Mouse (Mus musculus): ENCODE results near the gene Dolk. TPM values are rescaled to one million over a fixed set of nuclear protein-coding genes. Genes with fewer than 3 reads are reported as not detected.

Gene Dolk
- polyA plus RNA-seq, 1 experiment from 2014 or later: 26.9 TPM

DNA sequence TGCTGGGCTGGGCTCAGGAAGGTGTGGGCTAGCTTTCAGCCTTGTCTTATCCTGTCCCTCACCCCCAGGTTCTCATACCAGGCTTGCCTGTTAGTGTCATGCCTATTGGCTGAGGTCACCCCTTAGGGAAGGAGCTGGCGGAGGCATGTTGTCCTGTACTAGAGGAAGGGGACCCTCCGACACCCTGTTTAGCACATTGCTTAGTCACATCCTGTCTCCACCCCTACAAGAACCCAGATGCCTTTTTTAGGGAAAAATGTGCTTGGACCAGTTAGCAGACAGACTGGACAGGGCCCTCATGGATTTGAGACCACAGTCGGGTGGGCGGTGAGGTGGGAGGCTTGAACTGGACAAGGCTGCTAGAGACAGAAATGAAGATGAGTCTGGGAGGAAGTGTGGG, 27.5 kb downstream of the Dolk start:
- WGBS: 42% methylated on average over 4 of the region's 4 CpGs
- Histone ChIP-seq H3K9me3 (replicated peaks) (no peaks in the 10 kb centered on the region), H3K4me2 (no peak overlapping the region; the same call in 1 of the 2 replicates), H3K4me1 (replicated peaks) (peaks cover 55% of the 10 kb centered on the region), H3K4me3 (no peak overlapping the region), H3K27ac (peak overlapping the region; percentile 61), H3K27me3 (no peaks in the 10 kb centered on the region), H3K9ac (peak overlapping the region; percentile 10; the same call in 1 of the 2 replicates), H3K36me3 (peaks cover 55% of the 10 kb centered on the region)
- ATAC-seq (replicated peaks; ENCODE audit: insufficient number of reproducible peaks, insufficient read depth, low FRiP score, low read depth): peak; percentile 70

DNA sequence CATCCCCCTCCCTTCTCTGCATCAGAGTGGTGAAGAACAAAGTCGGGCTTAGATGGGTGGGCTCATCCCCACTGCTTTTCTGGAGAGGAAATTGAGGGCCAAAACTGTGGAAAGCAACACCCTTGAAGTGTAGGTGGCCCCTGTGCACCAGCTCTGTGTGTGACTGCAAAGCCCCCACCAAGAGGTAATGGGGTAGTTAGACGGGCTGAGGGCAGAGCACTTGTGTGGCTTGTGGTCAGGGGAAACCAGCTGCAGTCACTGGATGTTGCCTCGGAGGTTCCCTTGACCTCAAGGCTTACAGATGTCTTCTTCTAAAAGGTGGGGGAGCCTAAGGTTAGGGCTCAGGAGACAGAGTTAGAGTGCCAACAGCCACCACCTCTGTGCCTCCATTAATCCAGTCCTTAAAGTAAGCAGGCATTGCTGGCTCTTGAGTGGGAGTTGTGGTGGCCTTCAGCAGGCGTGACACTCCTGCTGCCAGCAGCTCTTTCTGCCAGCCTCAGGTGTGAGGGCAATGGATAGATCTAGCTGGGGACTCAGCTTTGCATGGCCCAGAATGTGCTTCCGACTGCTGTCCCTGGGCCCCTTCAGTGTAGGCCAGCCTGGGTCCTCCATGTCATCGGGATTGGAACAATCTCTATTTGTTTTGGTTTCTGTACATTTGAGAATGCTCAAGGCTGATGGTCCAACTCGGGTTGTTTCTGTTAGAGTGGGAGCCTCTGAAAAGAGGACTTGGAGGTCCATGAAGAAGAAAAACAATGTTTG, 28.3 kb downstream of the Dolk start:
- H3K9me3 ChIP-seq (replicated peaks): no peaks in the 10 kb centered on the region
- H3K4me1 ChIP-seq (replicated peaks): peaks cover 50% of the 10 kb centered on the region
- H3K27ac ChIP-seq: peak overlapping the region; percentile 61
- no peak overlapping the region for H3K4me3 ChIP-seq
- no peaks in the 10 kb centered on the region for H3K27me3 ChIP-seq
- no peak overlapping the region; the same call in 1 of the 2 replicates for H3K4me2 ChIP-seq
- ATAC-seq (replicated peaks; ENCODE audit: insufficient number of reproducible peaks, insufficient read depth, low FRiP score, low read depth): no peak
- 75% methylated on average over 7 of the region's 7 CpGs for WGBS
- H3K9ac ChIP-seq: peak overlapping the region; percentile 10; the same call in 1 of the 2 replicates
- peaks cover 51% of the 10 kb centered on the region for H3K36me3 ChIP-seq

DNA sequence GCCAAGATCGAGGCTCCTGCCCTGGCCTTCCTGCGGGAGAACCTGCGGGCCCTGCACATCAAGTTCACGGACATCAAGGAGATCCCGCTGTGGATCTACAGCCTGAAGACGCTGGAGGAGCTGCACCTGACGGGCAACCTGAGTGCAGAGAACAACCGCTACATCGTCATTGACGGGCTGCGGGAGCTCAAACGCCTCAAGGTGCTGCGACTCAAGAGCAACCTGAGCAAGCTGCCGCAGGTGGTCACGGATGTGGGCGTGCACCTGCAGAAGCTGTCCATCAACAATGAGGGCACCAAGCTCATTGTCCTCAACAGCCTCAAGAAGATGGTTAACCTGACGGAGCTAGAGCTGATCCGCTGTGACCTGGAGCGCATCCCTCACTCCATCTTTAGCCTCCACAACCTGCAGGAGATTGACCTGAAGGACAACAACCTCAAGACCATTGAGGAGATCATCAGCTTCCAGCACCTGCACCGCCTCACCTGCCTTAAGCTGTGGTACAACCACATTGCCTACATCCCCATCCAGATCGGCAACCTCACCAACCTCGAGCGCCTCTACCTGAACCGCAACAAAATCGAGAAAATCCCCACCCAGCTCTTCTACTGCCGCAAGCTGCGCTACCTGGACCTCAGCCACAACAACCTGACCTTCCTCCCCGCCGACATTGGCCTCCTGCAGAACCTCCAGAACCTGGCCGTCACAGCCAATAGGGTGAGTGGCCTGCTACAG, 29.4 kb downstream of the Dolk start:
- no peaks in the 10 kb centered on the region for H3K9me3 ChIP-seq (replicated peaks)
- no peak overlapping the region for H3K27ac ChIP-seq
- ATAC-seq (replicated peaks; ENCODE audit: insufficient number of reproducible peaks, insufficient read depth, low FRiP score, low read depth): no peak
- H3K9ac ChIP-seq: no peak overlapping the region
- 91% methylated on average over 30 of the region's 30 CpGs for WGBS
- peaks cover 45% of the 10 kb centered on the region for H3K36me3 ChIP-seq
- H3K4me2 ChIP-seq: no peak overlapping the region
- peaks cover 50% of the 10 kb centered on the region for H3K4me1 ChIP-seq (replicated peaks)
- no peak overlapping the region for H3K4me3 ChIP-seq
- H3K27me3 ChIP-seq: no peaks in the 10 kb centered on the region

DNA sequence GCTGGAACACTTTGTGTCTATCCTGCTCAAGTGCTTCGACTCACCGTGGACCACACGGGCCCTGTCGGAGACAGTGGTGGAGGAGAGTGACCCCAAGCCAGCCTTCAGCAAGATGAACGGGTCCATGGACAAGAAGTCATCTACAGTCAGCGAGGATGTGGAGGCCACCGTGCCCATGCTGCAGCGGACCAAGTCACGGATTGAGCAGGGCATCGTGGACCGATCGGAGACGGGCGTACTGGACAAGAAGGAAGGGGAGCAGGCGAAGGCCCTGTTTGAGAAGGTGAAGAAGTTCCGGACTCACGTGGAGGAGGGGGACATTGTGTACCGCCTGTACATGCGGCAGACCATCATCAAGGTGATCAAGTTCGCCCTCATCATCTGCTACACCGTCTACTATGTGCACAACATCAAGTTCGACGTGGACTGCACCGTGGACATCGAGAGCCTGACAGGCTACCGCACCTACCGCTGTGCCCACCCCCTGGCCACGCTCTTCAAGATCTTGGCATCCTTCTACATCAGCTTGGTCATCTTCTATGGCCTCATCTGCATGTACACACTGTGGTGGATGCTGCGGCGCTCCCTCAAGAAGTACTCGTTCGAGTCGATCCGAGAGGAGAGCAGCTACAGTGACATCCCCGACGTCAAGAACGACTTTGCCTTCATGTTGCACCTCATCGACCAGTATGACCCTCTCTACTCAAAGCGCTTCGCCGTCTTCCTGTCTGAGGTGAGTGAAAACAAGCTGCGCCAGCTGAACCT, 30.3 kb downstream of the Dolk start:
- Histone ChIP-seq H3K36me3 (peaks cover 39% of the 10 kb centered on the region), H3K4me1 (replicated peaks) (peaks cover 58% of the 10 kb centered on the region), H3K9ac (no peak overlapping the region), H3K27me3 (no peaks in the 10 kb centered on the region), H3K27ac (no peak overlapping the region), H3K4me2 (no peak overlapping the region), H3K4me3 (no peak overlapping the region), H3K9me3 (replicated peaks) (no peaks in the 10 kb centered on the region)
- no peak for ATAC-seq (replicated peaks; ENCODE audit: insufficient number of reproducible peaks, insufficient read depth, low FRiP score, low read depth)
- 95% methylated on average over 42 of the region's 42 CpGs for WGBS

DNA sequence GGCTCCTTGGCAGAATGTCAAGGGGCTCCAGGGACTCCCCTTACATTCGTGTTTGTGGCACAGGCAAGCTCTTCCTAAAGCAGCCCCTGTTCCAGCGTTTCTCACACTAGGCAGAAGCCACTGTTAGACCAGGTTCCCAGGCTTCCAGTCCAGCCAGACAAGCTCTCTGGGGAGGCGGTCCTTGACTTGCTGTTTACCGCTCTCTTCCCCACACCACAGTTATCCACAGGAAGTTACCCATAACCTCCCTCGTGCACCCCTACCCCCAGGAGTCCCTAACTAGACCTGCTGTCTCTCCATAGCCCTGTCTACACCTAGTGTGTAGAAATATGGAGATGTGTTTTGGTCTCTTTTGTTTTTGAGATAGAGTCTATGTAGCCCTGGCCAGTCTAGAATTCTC, 32.3 kb downstream of the Dolk start:
- no peak overlapping the region for H3K9ac ChIP-seq
- H3K27ac ChIP-seq: no peak overlapping the region

DNA sequence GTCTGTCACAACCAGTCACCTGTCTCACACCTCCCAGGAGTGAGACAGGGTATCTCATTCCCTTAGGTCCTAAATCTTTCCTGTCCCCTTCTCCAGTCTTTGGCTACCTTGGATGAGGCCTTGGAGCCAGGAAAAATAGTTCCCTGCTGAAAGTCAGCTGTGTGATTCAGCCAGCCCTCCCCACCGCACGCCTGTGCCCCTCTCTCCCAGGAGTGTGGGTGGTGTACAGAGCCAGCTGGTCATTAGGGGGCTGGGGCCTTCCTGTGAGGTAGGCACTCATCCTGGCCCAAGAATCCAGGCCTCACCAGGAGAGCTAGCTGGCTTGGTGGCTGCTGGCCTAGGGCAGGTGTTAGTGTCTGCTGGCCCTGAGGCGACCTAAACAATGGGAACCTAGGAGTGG, 33.6 kb downstream of the Dolk start:
- H3K27me3 ChIP-seq: no peaks in the 10 kb centered on the region
- H3K9me3 ChIP-seq (replicated peaks): no peaks in the 10 kb centered on the region
- H3K36me3 ChIP-seq: peaks cover 49% of the 10 kb centered on the region
- 63% methylated on average over 3 of the region's 3 CpGs for WGBS
- no peak overlapping the region for H3K4me2 ChIP-seq
- H3K4me1 ChIP-seq (replicated peaks): peaks cover 37% of the 10 kb centered on the region
- no peak overlapping the region for H3K27ac ChIP-seq
- no peak for ATAC-seq (replicated peaks; ENCODE audit: insufficient number of reproducible peaks, insufficient read depth, low FRiP score, low read depth)
- H3K4me3 ChIP-seq: no peak overlapping the region
- H3K9ac ChIP-seq: no peak overlapping the region

More for the DNA sequence above, 32.3 kb downstream of the Dolk start:
- H3K36me3 ChIP-seq: peaks cover 48% of the 10 kb centered on the region
- ATAC-seq (replicated peaks; ENCODE audit: insufficient number of reproducible peaks, insufficient read depth, low FRiP score, low read depth): no peak
- no peaks in the 10 kb centered on the region for H3K9me3 ChIP-seq (replicated peaks)
- no peak overlapping the region for H3K4me2 ChIP-seq
- peaks cover 48% of the 10 kb centered on the region for H3K4me1 ChIP-seq (replicated peaks)
- no peak overlapping the region for H3K4me3 ChIP-seq
- 65% methylated on average over 5 of the region's 5 CpGs for WGBS
- no peaks in the 10 kb centered on the region for H3K27me3 ChIP-seq

DNA sequence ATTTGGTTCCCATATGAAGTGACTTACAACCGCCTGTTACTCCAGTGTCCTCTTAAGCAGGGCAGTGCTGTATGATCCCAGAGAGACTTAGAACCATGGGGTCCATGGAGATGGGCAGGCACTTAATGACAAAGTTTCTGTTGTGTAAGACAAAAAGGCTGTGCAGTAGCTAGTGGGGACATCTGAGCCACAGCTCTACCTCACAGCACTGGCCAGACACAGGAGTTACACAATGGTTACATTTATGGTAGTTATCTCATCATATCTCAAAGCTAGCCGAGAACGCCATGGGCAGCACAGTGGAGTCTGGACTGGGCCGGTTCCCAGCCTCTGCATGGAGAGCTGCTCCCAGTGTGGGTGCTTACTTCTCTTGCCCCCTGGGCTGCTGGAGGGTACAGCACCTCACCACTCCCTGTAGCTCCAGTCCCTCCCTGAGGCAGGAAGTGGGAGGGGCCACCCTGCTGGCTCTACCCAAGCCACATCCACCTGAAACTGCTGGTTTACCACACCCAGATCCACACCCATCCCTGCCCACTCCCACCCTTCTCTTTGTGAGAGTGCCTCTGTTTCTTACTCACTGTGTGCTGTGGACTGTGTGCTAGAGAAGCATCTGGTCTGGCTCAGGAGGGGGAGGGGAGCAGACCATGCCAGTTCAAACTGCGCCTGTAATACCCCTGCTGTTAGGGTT, 34.6 kb downstream of the Dolk start:
- 51% methylated on average over 5 of the region's 5 CpGs for WGBS
- Histone ChIP-seq H3K36me3 (peaks cover 40% of the 10 kb centered on the region), H3K4me2 (no peak overlapping the region), H3K27ac (peak overlapping the region; percentile 39), H3K27me3 (no peaks in the 10 kb centered on the region), H3K9ac (no peak overlapping the region), H3K4me3 (no peak overlapping the region), H3K4me1 (replicated peaks) (peaks cover 36% of the 10 kb centered on the region), H3K9me3 (replicated peaks) (no peaks in the 10 kb centered on the region)
- peak; percentile 58; the same call in 1 of the 2 replicates for ATAC-seq (replicated peaks; ENCODE audit: insufficient number of reproducible peaks, insufficient read depth, low FRiP score, low read depth)

GRCm38 (mm10) chr2:30250166-30251128, 35.7 kb downstream of the Dolk start:
- no peak overlapping the region for H3K4me3 ChIP-seq
- no peak overlapping the region for H3K4me2 ChIP-seq
- WGBS: 81% methylated on average over 10 of the region's 10 CpGs
- H3K36me3 ChIP-seq: peaks cover 28% of the 10 kb centered on the region
- no peak for ATAC-seq (replicated peaks; ENCODE audit: insufficient number of reproducible peaks, insufficient read depth, low FRiP score, low read depth)
- no peak overlapping the region for H3K9ac ChIP-seq
- H3K4me1 ChIP-seq (replicated peaks): peaks cover 39% of the 10 kb centered on the region
- H3K27ac ChIP-seq: peak overlapping the region; percentile 39; the same call in 1 of the 2 replicates
- no peaks in the 10 kb centered on the region for H3K9me3 ChIP-seq (replicated peaks)
- no peaks in the 10 kb centered on the region for H3K27me3 ChIP-seq

DNA sequence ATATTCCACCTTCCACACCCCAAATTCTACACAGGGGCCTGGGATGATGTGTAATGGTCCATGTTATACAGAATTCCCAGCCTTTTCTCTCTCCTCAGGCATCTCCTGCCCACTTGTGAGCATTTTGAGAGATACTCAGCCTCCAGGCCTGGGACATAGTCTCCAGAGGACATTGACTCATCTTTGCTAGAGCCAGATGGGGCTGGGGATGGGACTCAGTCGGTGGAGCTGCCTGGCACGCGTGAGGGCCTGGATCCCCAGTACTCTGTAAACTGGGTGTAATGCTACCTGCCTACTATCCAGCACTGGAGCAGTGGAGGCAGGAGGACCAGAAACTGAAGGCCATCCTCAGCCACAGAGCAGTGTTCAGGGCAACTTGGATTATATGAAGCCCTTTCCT, 37.0 kb downstream of the Dolk start:
- Histone ChIP-seq H3K9ac (no peak overlapping the region), H3K4me2 (no peak overlapping the region), H3K27ac (no peak overlapping the region), H3K36me3 (peaks cover 29% of the 10 kb centered on the region), H3K27me3 (no peaks in the 10 kb centered on the region), H3K4me1 (replicated peaks) (peaks cover 47% of the 10 kb centered on the region), H3K9me3 (replicated peaks) (no peaks in the 10 kb centered on the region), H3K4me3 (no peak overlapping the region)
- 94% methylated on average over 3 of the region's 3 CpGs for WGBS
- no peak for ATAC-seq (replicated peaks; ENCODE audit: insufficient number of reproducible peaks, insufficient read depth, low FRiP score, low read depth)

DNA sequence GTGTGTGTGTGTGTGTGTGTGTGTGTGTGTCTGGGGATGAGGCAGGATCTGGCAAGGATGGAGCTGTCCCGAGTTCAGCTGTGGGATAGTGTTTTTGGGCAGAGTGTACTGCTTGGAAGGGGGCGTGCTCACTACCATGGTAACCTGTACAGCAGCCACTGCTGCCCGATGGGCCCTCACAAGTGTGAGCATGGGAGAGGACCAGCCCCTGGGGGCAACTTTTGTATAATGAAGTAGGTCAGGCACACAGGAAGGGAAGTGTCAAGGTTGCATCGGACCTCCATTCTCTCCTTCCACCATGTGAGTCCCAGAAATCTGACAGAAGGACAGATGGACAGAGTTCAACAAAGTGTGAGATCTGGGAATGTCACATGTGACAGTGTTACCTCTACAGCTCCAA, 38.5 kb downstream of the Dolk start:
- WGBS: 79% methylated on average over 4 of the region's 4 CpGs
- Histone ChIP-seq H3K4me2 (no peak overlapping the region), H3K4me3 (no peak overlapping the region), H3K4me1 (replicated peaks) (peaks cover 52% of the 10 kb centered on the region), H3K27ac (no peak overlapping the region), H3K27me3 (no peaks in the 10 kb centered on the region), H3K36me3 (peaks cover 37% of the 10 kb centered on the region), H3K9ac (no peak overlapping the region), H3K9me3 (replicated peaks) (no peaks in the 10 kb centered on the region)
- ATAC-seq (replicated peaks; ENCODE audit: insufficient number of reproducible peaks, insufficient read depth, low FRiP score, low read depth): no peak
